Mouse (Mus musculus) CH12.LX (cell line): ENCODE results near the gene Dll1.

Experiments
- CHD2 ChIP-seq: IDR thresholded peaks from 2 replicates; pipeline ENCODE4 v1.6.1; 2011; ENCODE audit warnings: low read length, improper control_type of control experiment
- CTCF ChIP-seq, 2 experiments: IDR thresholded peaks in 1 of 2; conservative IDR thresholded peaks in 1 of 2; 2 replicates each; pipeline ENCODE4 v1.5.1; 2011 to 2012; ENCODE audit warnings: low read depth in 2 of 2, low read length in 2 of 2, improper control_type of control experiment in 1 of 2, inconsistent platforms in 1 of 2, mild to moderate bottlenecking in 1 of 2, moderate library complexity in 1 of 2
- RAD21 ChIP-seq: IDR thresholded peaks from 2 replicates; pipeline ENCODE4 v1.6.1; 2011; ENCODE audit warnings: low read depth, mild to moderate bottlenecking, low read length, improper control_type of control experiment, moderate library complexity
- TBP ChIP-seq: conservative IDR thresholded peaks from 2 replicates; pipeline ENCODE4 v1.6.1; 2011; ENCODE audit warnings: low read depth, low read length, improper control_type of control experiment
- ZMIZ1 ChIP-seq: IDR thresholded peaks from 2 replicates; pipeline ENCODE4 v1.6.1; 2012; ENCODE audit warnings: low read depth, mild to moderate bottlenecking, inconsistent platforms, low read length, improper control_type of control experiment

DNA sequence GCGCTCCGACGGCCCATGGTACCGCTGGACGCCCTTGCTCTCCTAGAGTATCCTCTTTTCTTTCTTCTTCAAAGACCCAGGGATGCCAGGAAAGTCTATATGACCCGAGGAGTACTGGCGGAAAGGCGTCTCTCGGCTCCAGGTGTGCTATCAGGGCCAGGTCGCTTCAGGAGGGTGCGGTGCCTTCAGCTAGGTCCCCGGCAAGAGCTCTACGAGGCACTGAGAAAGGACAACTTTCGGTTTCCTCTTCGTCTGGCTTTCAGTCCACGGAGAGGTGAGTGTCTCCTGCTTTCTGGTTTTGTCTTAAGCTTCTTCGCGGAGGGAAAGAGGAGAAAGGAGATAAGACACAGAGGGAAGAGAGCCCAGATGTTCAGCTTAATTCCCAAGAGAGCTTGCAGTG lies 1.4 kb downstream of the Dll1 start:
- TF ChIP-seq CTCF (conservative IDR thresholded peaks at IDR 0.05 in 1 of 2, IDR thresholded peaks at IDR 0.05 in 1 of 2; ENCODE audit: low read depth in 2 of 2, low read length in 2 of 2) = no peak
- TF ChIP-seq ZMIZ1 = no peak
- TF ChIP-seq TBP = no peak
- TF ChIP-seq RAD21 = no peak
- TF ChIP-seq CHD2 = no peak
